13 mouse cellular contexts compared by ENCODE assay signal in the genomic region with DNA sequence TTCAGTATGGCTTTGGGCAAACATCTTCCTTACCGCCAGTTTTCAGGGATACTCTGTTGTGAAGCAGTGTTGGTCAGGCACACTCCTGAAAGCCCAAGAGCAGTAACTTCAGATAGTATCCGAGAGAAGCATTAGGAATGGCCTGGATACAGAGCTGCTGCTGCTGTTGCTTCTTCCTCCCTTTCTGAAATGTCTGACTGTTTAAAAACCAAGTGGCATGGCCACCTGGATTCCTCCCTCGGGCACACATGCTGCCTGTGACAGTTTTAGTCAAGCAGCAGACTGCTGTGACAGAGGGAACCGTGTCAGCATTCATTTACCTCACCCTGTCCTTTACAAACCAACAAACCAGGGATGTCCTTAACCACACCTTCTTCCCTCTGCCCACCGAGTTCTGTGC. TPM values are rescaled to one million over a fixed set of nuclear protein-coding genes. Genes with fewer than 3 reads are reported as not detected.
DNase-seq lines count a peak whose midpoint lies in the region.
"Had no signal": no experiment of that assay in that cellular context is flagged by ENCODE, and none has a peak within 500 bp of the region (broad histone marks: within the 10 kb centered on the region; RNA-seq: fewer than 3 reads in every experiment).

No protein-coding gene starts in this region.

- peak; percentile 20 to 32 for DNase-seq in cerebellum, adult 18-20 months
- DNase-seq in cerebellum, postnatal 14 days = no peak
- peak; percentile 20 for DNase-seq in layer of hippocampus, adult 11-12 months (ENCODE audit: low spot score)
- no peak for DNase-seq in layer of hippocampus, postnatal 36 days
- DNase-seq in layer of hippocampus, adult 9-11 months = peak; percentile 34
- no peak for DNase-seq in layer of hippocampus, postnatal 10 days (ENCODE audit: low spot score in 2 of 2)
- DNase-seq in brain, adult 2 months (ENCODE audit: low read depth, low spot score) = peak; percentile 38
- DNase-seq: adrenal gland, postnatal 10 days; adrenal gland, postnatal 36 days; cerebellum, adult 11 months; cerebellum, adult 8-10 months; gastrocnemius, postnatal 25 days; heart, adult 2 months had no signal

RNA-seq across cellular contexts. Expression of a gene that starts 47.6 kb away (rescaled TPM):
- 10 to 100 TPM; 87.0 to 90.6 TPM for total RNA-seq in layer of hippocampus, postnatal 36 days (2021)
- total RNA-seq in layer of hippocampus, postnatal 10 days (2021) = 10 to 100 TPM; 68.7 to 71.0 TPM

Comparison
In these comparisons a context has a peak if more than half of its experiments do, and no peak if none do; other contexts are left out.
1. DNase-seq: peak in cerebellum, adult 18-20 months (2 of 2), layer of hippocampus, adult 11-12 months (single experiment), layer of hippocampus, adult 9-11 months (single experiment) and brain, adult 2 months (single experiment); none in cerebellum, postnatal 14 days (0 of 2), layer of hippocampus, postnatal 36 days (0 of 2) and layer of hippocampus, postnatal 10 days (0 of 2).